Mouse (Mus musculus): ENCODE measurements around the gene Ttc25.
"Not testable (repeated sequence)": the region's sequence is repeated elsewhere in the genome, so short reads cannot be mapped to it uniquely, and the experiment has no call there.

Ttc25 gene

DNA sequence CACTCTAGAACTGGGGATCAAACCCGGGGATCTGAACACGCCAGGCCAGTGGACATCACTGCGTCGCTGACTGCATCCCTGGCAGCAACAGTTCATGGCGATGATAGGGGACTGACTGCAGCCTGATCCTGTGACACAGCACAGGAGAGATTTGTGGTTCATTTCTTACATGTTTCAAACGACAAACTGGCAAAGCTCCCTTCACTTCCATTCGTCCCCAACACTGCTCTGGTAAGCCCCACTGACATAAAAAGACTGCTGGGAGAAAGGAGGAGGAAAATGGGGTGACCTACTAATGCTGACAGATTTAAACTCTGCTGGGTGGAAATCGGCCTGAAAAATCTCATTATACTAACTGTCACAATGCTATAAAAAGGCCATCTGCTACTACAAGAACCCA lies 58.4 kb downstream of the Ttc25 start:
- DNase-seq (ENCODE audit: extremely low read depth, low read depth), result no peak

DNA sequence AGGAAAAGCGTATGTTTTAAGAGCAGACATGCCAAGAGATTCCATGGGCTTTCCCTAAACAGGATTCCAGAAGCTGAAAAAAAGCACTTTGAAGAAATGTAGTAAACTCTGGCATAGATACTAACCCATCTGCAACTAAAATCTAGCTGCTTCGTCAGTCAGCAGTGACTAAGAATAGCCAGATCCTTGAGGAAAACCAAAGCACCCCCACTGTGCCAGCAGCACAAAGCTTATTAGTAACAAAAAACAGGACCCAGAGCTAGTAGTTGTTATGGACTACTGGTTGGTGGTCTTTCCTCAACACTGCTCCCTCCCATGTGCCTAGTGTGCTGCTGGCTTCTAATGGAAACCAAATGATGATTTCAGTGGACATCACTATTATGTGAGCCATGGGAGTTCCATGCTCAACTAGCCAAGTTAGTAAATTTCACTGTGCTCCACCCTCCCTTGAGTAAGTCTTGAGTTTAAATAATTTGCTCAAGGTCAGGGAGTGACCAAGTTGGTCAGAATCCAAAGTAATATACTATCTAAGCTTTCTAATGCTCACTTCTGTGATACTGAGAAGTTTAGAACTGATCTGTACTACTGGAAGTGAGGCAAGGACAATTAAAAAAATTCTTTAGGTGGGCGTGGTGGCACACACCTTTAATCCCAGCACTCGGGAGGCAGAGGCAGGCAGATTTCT lies 59.1 kb downstream of the Ttc25 start:
- DNase-seq (ENCODE audit: extremely low read depth, low read depth), result no peak

DNA sequence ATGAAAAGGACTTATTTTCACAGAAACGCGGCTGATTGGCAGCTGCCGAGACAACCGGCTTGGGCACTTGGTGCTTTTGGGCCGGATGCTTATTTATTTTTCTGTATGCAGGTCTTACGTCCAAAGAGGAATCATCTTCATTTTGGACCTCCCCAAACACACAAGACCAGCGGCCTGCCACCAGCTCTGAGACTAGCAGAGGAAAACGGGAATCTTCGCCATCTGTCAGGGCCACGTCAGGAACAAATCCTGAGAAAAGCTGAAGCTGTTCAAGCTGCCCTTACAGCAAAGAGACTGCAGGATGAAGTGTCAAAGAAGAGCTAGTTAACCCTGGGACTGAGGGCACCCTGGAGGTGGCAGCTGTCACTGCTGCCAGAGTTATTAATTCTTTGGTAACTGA lies 60.0 kb downstream of the Ttc25 start:
- DNase-seq (ENCODE audit: extremely low read depth, low read depth), result no peak

DNA sequence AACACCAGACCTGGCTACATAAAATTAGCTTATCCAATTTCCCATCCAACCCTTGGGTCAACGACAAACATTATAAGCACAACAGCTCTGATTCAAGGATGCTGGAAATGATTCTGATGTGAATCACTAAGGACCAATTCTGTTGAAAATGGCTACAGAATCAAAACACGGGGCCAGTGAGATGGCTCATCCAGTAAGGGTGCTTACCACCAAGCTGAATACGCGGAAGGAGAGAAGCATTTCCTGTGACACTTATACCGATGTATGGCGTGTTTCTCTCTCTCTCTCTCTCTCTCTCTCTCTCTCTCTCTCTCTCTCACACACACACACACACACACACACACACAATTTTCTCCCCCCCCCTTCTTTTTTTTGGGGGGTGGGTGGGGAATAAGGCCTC lies 61.7 kb downstream of the Ttc25 start:
- DNase-seq (ENCODE audit: extremely low read depth, low read depth), result no peak

DNA sequence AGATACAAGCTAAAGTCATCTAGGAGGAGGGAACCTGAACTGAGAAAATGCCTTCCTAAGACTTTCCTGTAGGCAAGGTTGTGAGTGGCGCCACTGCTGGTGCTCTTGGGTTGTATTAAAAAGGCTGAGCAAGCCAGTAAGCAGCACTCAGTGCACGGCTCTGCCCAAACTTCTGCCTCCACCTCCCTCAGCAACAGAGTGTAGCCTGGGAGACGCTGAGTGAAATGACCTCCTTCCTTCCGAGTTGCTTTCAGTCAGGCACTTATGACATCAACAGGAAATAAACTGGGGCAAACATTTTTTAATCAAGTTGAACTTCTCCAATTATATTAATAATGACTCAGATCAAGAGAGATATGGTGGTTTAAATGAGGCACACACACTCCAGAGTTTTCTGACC lies 63.4 kb downstream of the Ttc25 start:
- no peak for DNase-seq (ENCODE audit: extremely low read depth, low read depth)

DNA sequence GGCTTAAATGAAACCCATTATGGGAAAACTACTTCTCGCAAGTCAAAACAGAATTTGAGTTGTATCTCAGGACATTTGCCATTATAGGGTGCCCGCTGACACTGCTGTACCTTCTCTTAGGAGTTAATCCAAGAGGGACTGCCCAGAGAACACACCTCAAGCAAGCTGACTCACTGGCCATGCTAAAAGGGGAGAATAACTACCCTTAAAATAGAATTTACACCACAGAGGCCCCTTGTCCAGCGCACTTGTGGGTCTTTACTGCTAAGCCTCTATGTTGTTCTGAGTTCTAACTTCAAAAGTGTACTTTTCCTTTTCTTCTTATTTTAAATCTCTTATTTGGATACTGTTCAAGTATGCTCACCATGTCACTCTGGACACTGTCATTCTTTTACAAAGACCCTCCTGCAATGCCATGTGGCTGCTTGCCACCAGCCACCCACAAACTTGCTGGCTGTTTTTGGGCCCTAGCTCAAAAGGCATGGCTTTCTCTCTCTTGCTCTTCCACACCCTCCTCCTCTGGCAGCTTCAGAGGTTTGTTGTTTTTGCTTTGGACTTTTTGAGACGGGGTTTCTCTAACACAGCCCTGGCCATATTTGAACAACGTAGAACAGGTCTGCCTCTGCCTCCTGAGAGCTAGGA lies 64.1 kb downstream of the Ttc25 start:
- DNase-seq (ENCODE audit: extremely low read depth, low read depth), result no peak

DNA sequence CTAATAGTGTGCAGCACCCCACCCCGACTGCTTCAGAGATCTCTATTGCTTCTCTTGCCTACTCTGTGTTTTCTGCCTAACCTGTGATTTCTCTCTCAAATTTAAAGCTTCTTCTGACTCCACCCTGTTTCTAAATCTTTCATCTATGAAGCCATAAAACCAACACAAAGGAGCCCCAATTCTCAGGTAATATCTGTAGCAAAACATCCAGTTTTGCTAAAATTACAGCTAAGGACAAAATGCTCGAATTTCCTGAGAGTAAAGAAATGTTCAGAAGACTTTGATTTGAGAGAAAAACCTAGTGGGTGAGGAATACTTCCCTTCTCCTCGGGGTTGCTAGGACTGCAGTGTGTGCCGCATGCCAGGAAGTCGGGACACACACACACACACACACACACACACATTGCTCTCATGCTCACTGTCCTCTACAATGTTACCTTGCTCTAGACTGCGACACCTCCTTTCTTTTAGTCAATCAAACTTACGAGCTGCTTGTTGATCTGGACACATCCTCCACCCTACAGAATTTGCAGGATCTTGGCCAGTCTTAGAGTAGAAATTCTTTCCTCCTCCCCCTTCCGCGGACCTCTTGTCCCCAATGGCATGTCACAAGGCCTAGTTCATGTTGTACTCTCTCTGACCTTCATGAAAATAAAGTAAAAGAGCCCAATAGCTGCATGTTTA lies 64.7 kb downstream of the Ttc25 start:
- no peak for DNase-seq (ENCODE audit: extremely low read depth, low read depth)

DNA sequence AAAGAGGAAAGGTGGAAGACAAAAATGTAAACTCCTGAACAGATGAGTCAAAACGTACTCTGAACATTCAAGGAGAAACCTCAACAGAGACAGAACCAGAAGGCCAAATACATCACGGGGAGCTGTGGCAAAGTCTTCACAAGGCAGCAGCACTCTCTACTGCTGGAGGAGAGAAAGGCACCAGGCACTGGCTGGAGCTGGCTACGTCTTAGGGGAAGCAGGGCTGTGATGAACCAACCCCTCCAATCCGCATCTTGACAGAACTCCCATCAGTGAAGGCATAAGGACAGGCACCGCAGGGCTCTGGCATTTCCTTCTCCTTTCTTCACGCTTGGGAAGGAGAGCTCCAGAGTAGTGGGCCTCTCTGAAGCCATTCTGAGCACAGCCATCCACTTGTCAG lies 66.2 kb downstream of the Ttc25 start:
- no peak for DNase-seq (ENCODE audit: extremely low read depth, low read depth)

DNA sequence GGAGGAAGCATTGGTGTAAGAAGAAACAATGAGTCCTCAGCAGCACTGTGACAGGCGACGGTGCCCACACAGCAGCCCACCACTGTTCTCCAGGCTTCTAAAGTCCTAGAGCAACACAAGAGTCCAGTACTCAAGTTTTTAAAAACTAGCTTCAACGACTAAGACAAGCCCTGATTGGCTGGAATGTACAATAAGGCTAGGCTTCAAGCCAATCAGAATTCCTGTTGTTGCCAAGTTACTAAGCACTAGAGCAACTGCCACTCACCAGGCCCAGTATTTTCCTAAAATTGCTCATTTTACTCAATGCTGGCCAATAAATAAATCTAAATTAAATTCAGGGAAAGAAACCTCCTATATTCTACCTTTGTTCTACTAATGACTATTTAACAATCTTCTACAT lies 67.8 kb downstream of the Ttc25 start:
- no peak for DNase-seq (ENCODE audit: extremely low read depth, low read depth)

DNA sequence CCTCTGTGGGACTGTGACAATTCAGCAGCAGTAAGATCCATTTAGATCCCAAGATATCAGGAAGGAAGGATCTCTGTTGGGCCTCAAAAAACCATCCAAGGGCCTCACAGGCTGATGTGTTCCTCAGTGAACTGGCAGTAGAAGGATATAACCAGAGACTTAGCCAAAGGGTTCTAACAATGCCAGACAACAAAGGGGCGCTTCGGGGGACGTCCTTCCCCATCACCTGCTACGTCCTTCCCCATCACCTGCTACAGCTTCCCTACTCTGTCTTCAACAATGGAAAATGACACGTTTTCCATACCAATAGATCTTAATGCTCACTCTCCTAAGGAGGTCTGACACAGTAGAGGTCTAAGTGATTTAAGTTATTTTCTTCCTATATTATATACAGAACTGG lies 70.9 kb downstream of the Ttc25 start:
- no peak for DNase-seq (ENCODE audit: extremely low read depth, low read depth)

DNA sequence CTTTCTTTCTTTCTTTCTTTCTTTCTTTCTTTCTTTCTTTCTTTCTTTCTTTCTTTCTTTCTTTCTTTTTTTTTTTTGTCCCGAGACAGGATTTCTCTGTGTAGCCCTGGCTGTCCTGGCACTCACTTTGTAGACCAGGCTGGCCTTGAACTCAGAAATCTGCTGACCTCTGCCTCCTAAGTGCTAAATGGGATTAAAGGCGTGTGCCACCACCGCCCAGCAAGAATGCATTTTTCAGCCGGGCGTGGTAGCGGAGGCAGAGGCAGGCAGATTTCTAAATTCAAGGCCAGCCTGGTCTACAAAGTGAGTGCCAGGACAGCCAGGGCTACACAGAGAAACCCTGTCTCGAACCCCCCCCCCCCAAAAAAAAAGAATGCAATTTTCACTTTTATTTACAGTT lies 71.4 kb downstream of the Ttc25 start:
- not testable (repeated sequence) for DNase-seq (ENCODE audit: extremely low read depth, low read depth)

DNA sequence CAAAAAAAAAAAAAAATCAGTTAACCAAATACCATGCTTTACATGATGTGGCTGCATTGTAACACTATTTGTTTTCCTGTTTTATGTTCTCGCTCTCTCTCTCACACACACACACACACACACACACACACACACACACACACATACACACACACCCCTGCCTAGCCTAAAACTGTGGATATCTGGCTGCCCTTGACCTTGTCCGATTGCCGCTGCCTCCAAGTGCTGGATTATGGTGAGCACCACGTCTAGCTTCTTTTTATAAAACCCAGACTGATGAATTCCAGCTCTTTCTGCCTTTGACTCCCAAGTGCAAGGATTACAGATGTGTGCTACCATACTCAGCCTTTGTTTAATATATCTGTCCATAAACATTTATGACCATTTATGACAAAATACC lies 72.1 kb downstream of the Ttc25 start:
- DNase-seq (ENCODE audit: extremely low read depth, low read depth), result no peak

DNA sequence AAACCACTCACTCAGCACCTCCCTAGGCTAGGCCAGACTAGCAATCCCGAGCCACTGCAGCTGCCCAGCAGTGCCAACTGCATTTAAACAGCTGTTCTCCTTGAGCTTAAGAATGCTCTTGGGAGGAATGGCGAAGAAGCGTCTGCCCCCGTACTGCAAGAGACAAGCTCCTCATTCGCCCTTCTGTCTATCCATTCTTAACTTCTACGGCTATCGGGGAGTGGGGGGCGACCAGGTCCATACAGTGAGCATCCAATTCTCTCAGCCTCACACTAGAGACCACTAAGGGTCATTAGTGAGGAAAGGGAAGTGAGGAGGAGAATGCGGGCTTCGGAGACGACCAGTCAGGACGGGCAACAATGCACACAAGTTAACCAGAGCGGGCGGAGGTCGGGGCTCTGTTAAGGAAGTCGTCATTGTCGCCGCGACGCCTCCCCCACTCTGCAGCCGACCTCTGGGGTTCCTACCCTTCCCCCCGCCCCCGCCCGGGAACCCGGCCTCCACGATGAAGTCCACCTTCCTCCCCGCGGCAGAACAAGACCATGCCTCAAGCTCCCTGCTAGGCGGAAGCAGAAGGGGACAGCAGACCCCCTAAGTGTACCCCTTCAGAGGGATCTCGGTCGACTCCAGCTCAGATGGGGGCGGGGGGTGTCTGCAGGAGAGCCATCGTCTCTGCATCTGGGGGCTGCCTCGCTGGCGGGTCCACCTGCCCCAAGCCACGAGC lies 73.5 kb downstream of the Ttc25 start, which contains the start of gene Nkiras2:
TSS of gene Nkiras2 (plus strand) at position 484 of the 724 bp plus-strand sequence.
- peak; percentile 74 for DNase-seq (ENCODE audit: extremely low read depth, low read depth)

DNA sequence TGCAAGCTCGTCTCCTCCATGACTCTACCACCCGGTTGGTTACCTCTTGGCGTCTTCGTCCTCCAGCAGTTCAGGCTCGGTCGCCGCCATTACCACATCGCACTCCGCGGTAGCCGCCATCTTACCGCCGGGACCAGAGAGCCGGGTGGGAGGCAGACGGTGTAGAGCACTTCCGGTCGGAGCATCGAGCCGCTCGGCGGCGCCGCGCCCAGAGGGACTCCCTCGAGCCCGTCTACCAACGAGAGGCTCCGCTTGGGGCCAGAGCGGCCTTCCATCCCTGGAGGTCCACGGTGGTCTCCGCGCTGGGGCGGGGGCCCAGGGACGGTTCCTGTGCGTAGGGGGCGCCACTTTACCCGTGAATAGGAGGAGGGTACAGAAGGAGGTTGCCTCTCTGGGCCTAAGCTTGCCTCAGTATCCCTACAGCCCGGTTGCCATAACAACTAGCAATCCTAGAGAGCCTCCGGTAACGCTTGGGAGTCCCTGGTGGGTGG lies 74.1 kb downstream of the Ttc25 start:
- peak; percentile 81 for DNase-seq (ENCODE audit: extremely low read depth, low read depth)

DNA sequence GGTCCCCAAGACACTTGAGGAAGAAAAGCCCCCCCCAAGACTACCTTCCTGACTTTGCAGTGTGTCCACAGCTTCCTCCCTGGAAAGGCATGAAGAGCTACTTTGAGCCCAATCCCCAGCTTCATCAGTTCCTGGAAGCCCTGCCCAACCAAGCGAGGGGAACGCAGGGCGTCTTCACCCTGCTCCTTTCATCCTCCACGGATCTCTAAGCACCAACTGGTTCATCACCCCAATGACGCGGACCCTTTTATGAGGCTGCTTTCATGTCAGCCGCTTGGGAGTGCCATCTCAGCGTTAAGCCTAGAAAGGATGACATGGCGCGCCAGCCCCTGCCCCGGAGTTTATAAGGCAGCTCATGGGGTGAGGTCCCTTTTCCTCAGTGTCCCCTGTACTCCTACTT lies 74.6 kb downstream of the Ttc25 start, which contains the start of gene Dnajc7:
TSS of gene Dnajc7 (minus strand) at position 187 of the 400 bp plus-strand sequence.
- DNase-seq (ENCODE audit: extremely low read depth, low read depth), result no peak

Data from MEL-GATA-1-ER (cell line).